Mouse (Mus musculus): ENCODE data around the gene Tesc. TPM values are rescaled to one million over a fixed set of nuclear protein-coding genes. Genes with fewer than 3 reads are reported as not detected.

Tesc gene
- polyA plus RNA-seq, 1 experiment: 0.13 TPM

- no peak for TF ChIP-seq GATA1 (IDR thresholded peaks at IDR 0.05; ENCODE audit: low read length)
- TF ChIP-seq TAL1 (IDR thresholded peaks at IDR 0.05; ENCODE audit: low read length): no peak
- Histone ChIP-seq H3K4me1 (ENCODE audit: control insufficient read depth) (peaks cover 3% of the 10 kb centered on the region), H3K36me3 (ENCODE audit: control insufficient read depth) (no peaks in the 10 kb centered on the region), H3K9me3 (ENCODE audit: control insufficient read depth, low read length) (peaks cover 4% of the 10 kb centered on the region; the same call in 1 of the 2 replicates), H3K4me3 (replicated peaks) (no peak overlapping the region), H3K27me3 (ENCODE audit: control insufficient read depth) (peaks cover 32% of the 10 kb centered on the region)
These were observed 6.2 kb downstream of the Tesc start for GRCm38 (mm10) chr5:118033740-118034139.

- Histone ChIP-seq H3K4me1 (ENCODE audit: control insufficient read depth) (no peaks in the 10 kb centered on the region), H3K9me3 (ENCODE audit: control insufficient read depth, low read length) (no peaks in the 10 kb centered on the region), H3K36me3 (ENCODE audit: control insufficient read depth) (no peaks in the 10 kb centered on the region), H3K27me3 (ENCODE audit: control insufficient read depth) (peaks cover 26% of the 10 kb centered on the region), H3K4me3 (replicated peaks) (no peak overlapping the region)
- no peak for TF ChIP-seq TAL1 (IDR thresholded peaks at IDR 0.05; ENCODE audit: low read length)
- TF ChIP-seq GATA1 (IDR thresholded peaks at IDR 0.05; ENCODE audit: low read length): no peak
These were observed 7.1 kb downstream of the Tesc start for GRCm38 (mm10) chr5:118034632-118035031.

GRCm38 (mm10) chr5:118035786-118036185 lies 8.2 kb downstream of the Tesc start:
- no peak for TF ChIP-seq GATA1 (IDR thresholded peaks at IDR 0.05; ENCODE audit: low read length)
- TF ChIP-seq TAL1 (IDR thresholded peaks at IDR 0.05; ENCODE audit: low read length): no peak
- Histone ChIP-seq H3K4me3 (replicated peaks) (no peak overlapping the region), H3K4me1 (ENCODE audit: control insufficient read depth) (no peaks in the 10 kb centered on the region)

GRCm38 (mm10) chr5:118036888-118037797 lies 9.6 kb downstream of the Tesc start:
- no peak overlapping the region for H3K4me3 ChIP-seq (replicated peaks)
- TF ChIP-seq GATA1 (IDR thresholded peaks at IDR 0.05; ENCODE audit: low read length): no peak
- no peak for TF ChIP-seq TAL1 (IDR thresholded peaks at IDR 0.05; ENCODE audit: low read length)
- H3K27me3 ChIP-seq (ENCODE audit: control insufficient read depth): peaks cover 12% of the 10 kb centered on the region; the same call in 1 of the 2 replicates
- H3K4me1 ChIP-seq (ENCODE audit: control insufficient read depth): no peaks in the 10 kb centered on the region
- no peaks in the 10 kb centered on the region for H3K9me3 ChIP-seq (ENCODE audit: control insufficient read depth, low read length)
- no peaks in the 10 kb centered on the region for H3K36me3 ChIP-seq (ENCODE audit: control insufficient read depth)

More at GRCm38 (mm10) chr5:118035786-118036185, 8.2 kb downstream of the Tesc start:
- H3K36me3 ChIP-seq (ENCODE audit: control insufficient read depth): no peaks in the 10 kb centered on the region
- H3K9me3 ChIP-seq (ENCODE audit: control insufficient read depth, low read length): no peaks in the 10 kb centered on the region
- H3K27me3 ChIP-seq (ENCODE audit: control insufficient read depth): peaks cover 15% of the 10 kb centered on the region

- H3K4me3 ChIP-seq (replicated peaks): no peak overlapping the region
- H3K4me1 ChIP-seq (ENCODE audit: control insufficient read depth): no peaks in the 10 kb centered on the region
- no peaks in the 10 kb centered on the region for H3K9me3 ChIP-seq (ENCODE audit: control insufficient read depth, low read length)
- H3K36me3 ChIP-seq (ENCODE audit: control insufficient read depth): no peaks in the 10 kb centered on the region
- H3K27me3 ChIP-seq (ENCODE audit: control insufficient read depth): peaks cover 12% of the 10 kb centered on the region; the same call in 1 of the 2 replicates
- TF ChIP-seq GATA1 (IDR thresholded peaks at IDR 0.05; ENCODE audit: low read length): no peak
- no peak for TF ChIP-seq TAL1 (IDR thresholded peaks at IDR 0.05; ENCODE audit: low read length)
These were observed 10.4 kb downstream of the Tesc start for GRCm38 (mm10) chr5:118037798-118038484.

- TF ChIP-seq TAL1 (IDR thresholded peaks at IDR 0.05; ENCODE audit: low read length): no peak
- no peak for TF ChIP-seq GATA1 (IDR thresholded peaks at IDR 0.05; ENCODE audit: low read length)
- H3K9me3 ChIP-seq (ENCODE audit: control insufficient read depth, low read length): no peaks in the 10 kb centered on the region
- H3K4me3 ChIP-seq (replicated peaks): no peak overlapping the region
- H3K27me3 ChIP-seq (ENCODE audit: control insufficient read depth): peaks cover 12% of the 10 kb centered on the region; the same call in 1 of the 2 replicates
- H3K4me1 ChIP-seq (ENCODE audit: control insufficient read depth): no peaks in the 10 kb centered on the region
- no peaks in the 10 kb centered on the region for H3K36me3 ChIP-seq (ENCODE audit: control insufficient read depth)
These were observed 11.7 kb downstream of the Tesc start for GRCm38 (mm10) chr5:118039241-118039668.

- H3K9me3 ChIP-seq (ENCODE audit: control insufficient read depth, low read length): no peaks in the 10 kb centered on the region
- no peaks in the 10 kb centered on the region for H3K4me1 ChIP-seq (ENCODE audit: control insufficient read depth)
- peaks cover 3% of the 10 kb centered on the region; the same call in 1 of the 2 replicates for H3K27me3 ChIP-seq (ENCODE audit: control insufficient read depth)
- H3K36me3 ChIP-seq (ENCODE audit: control insufficient read depth): no peaks in the 10 kb centered on the region
- TF ChIP-seq GATA1 (IDR thresholded peaks at IDR 0.05; ENCODE audit: low read length) (no peak), TAL1 (IDR thresholded peaks at IDR 0.05; ENCODE audit: low read length) (no peak)
- H3K4me3 ChIP-seq (replicated peaks): no peak overlapping the region
These were observed 15.1 kb downstream of the Tesc start for GRCm38 (mm10) chr5:118042599-118042998.

- no peak for TF ChIP-seq TAL1 (IDR thresholded peaks at IDR 0.05; ENCODE audit: low read length)
- no peak for TF ChIP-seq GATA1 (IDR thresholded peaks at IDR 0.05; ENCODE audit: low read length)
- no peaks in the 10 kb centered on the region for H3K36me3 ChIP-seq (ENCODE audit: control insufficient read depth)
- no peaks in the 10 kb centered on the region for H3K9me3 ChIP-seq (ENCODE audit: control insufficient read depth, low read length)
- H3K4me3 ChIP-seq (replicated peaks): no peak overlapping the region
- H3K4me1 ChIP-seq (ENCODE audit: control insufficient read depth): no peaks in the 10 kb centered on the region
- peaks cover 3% of the 10 kb centered on the region; the same call in 1 of the 2 replicates for H3K27me3 ChIP-seq (ENCODE audit: control insufficient read depth)
These were observed 16.2 kb downstream of the Tesc start for GRCm38 (mm10) chr5:118043761-118044160.

GRCm38 (mm10) chr5:118044907-118045306 lies 17.4 kb downstream of the Tesc start:
- no peaks in the 10 kb centered on the region for H3K4me1 ChIP-seq (ENCODE audit: control insufficient read depth)
- H3K4me3 ChIP-seq (replicated peaks): no peak overlapping the region
- H3K9me3 ChIP-seq (ENCODE audit: control insufficient read depth, low read length): no peaks in the 10 kb centered on the region
- H3K27me3 ChIP-seq (ENCODE audit: control insufficient read depth): no peaks in the 10 kb centered on the region
- TF ChIP-seq GATA1 (IDR thresholded peaks at IDR 0.05; ENCODE audit: low read length) (no peak), TAL1 (IDR thresholded peaks at IDR 0.05; ENCODE audit: low read length) (no peak)
- H3K36me3 ChIP-seq (ENCODE audit: control insufficient read depth): no peaks in the 10 kb centered on the region

Data from erythroblast, embryonic 14.5 days (primary cell).